Mouse (Mus musculus) thymus, postnatal 36 days (tissue): ENCODE results near the gene Emc4.

Experiments used
- DNase-seq, 2 experiments: peaks; one replicate each; pipeline ENCODE4 v3.0.0; 2022; ENCODE audit warnings: mixed read lengths in 2 of 2

Gene Emc4

DNA sequence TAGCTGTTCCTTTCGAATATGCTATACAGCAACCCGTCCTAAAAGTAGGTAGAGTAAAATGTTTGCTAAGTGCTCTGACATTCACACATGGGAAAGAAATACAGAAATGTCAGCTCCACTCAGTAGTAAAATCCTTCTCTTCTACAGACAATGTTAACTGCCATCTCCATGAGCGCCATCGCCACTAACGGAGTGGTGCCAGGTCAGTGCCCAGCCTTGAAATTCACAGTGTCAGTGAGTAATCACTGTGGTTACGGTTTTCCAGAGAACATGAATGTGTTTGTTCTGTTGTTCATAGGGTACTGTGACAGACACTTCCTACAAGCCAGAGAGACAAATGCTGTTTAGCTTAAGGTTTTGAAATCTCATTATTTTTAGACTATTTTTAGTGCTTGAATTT, 30.6 kb downstream of the Emc4 start:
- DNase-seq: no peak

- no peak for DNase-seq
These were observed 35.6 kb downstream of the Emc4 start for GRCm38 (mm10) chr2:112332051-112332898.

GRCm38 (mm10) chr2:112328069-112328777, 39.6 kb downstream of the Emc4 start:
- no peak for DNase-seq

GRCm38 (mm10) chr2:112318905-112319304, 48.9 kb downstream of the Emc4 start:
- no peak for DNase-seq

DNA sequence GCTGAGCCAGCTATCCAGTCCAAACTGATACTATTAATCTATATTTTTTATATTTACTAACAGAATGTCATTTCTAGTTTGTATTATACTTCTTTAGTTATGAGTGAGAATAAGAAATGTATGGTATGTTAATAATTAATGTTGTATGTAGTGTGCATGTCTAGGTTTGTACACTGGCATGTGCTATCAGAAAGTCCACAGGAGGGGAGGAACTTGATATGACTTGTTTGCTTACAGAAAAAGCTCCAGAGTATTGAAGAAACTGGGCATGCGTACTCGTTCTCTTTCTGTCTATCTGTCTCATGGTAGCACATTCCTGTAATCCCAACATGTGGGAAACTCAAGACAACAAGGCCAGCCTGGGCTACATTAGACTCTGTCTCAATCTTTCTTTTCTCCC, 49.6 kb downstream of the Emc4 start:
- DNase-seq: no peak

- no peak for DNase-seq
These were observed 52.2 kb downstream of the Emc4 start for GRCm38 (mm10) chr2:112315638-112316037.
